Mouse (Mus musculus) G1E (cell line): ENCODE measurements around the gene Itih1. TPM values are rescaled to one million over a fixed set of nuclear protein-coding genes. Genes with fewer than 3 reads are reported as not detected.

Experiments
- ATAC-seq: 2 replicates; pipeline ENCODE4 v1.8.0; 2016; ENCODE audit warnings: mild to moderate bottlenecking; ENCODE audit not compliant: insufficient number of reproducible peaks, poor library complexity, low FRiP score, severe bottlenecking; ENCODE audit errors: extremely low read depth
- DNase-seq: peaks from one replicate; pipeline ENCODE4 v3.0.0; 2012; ENCODE audit warnings: low spot score
- H3K27me3 ChIP-seq: 2 replicates; pipeline ENCODE4 v1.6.1; 2012; ENCODE audit warnings: mild to moderate bottlenecking, low read length, inconsistent platforms; ENCODE audit not compliant: insufficient read depth
- H3K36me3 ChIP-seq: replicated peaks from 2 replicates; pipeline ENCODE3; 2012; ENCODE audit warnings: mild to moderate bottlenecking, inconsistent platforms
- H3K4me1 ChIP-seq: 2 replicates; pipeline ENCODE4 v1.6.1; 2012; ENCODE audit warnings: low read depth, low read length, inconsistent platforms, mixed read lengths; ENCODE audit not compliant: insufficient read depth
- H3K4me3 ChIP-seq: 2 replicates; pipeline ENCODE4 v1.5.1; 2012; ENCODE audit warnings: low read depth, mild to moderate bottlenecking, inconsistent platforms, low read length, moderate library complexity, mixed read lengths
- H3K9me3 ChIP-seq: replicated peaks from 2 replicates; pipeline ENCODE4 v1.6.1; 2012; ENCODE audit warnings: inconsistent platforms
- CTCF ChIP-seq: IDR thresholded peaks from 2 replicates; pipeline ENCODE4 v1.5.1; 2012; ENCODE audit warnings: low read depth, low read length, inconsistent platforms, mixed read lengths
- GATA1 ChIP-seq: IDR thresholded peaks from 2 replicates; pipeline ENCODE4 v1.6.1; 2012; ENCODE audit warnings: borderline replicate concordance, low read length, inconsistent platforms, mixed read lengths
- GATA2 ChIP-seq: IDR thresholded peaks from 2 replicates; pipeline ENCODE4 v1.6.1; 2012; ENCODE audit warnings: low read depth, low read length, inconsistent platforms, borderline replicate concordance
- POLR2AphosphoS5 ChIP-seq: IDR thresholded peaks from 2 replicates; pipeline ENCODE4 v1.6.1; 2012; ENCODE audit warnings: low read depth, low read length, inconsistent platforms; ENCODE audit not compliant: insufficient replicate concordance
- TAL1 ChIP-seq: conservative IDR thresholded peaks from 2 replicates; pipeline ENCODE4 v1.6.1; 2012; ENCODE audit warnings: low read depth, low read length, inconsistent platforms, mixed read lengths
- polyA plus RNA-seq: library from polyadenylated mRNA; stranded (reverse); fragments of >175 nt; gene quantifications from 2 replicates; pipeline ENCODE4 v1.2.3, GENCODE M21; 2012
- total RNA-seq, 2 experiments: library from RNA; stranded (forward) in 1 of 2; stranded (reverse) in 1 of 2; fragments of 200-1000 nt in 1 of 2; fragments of >200 nt in 1 of 2; fragmentation: Nextera tagmentation in 1 of 2; gene quantifications; 2 replicates each; pipeline ENCODE4 v1.2.3; 2014 to 2017

The Itih1 gene
- total and polyA plus RNA-seq, 3 experiments, result not detected

GRCm38 (mm10) chr14:30899972-30900371 is 43.1 kb downstream of the Itih1 start:
- Histone ChIP-seq H3K4me1 (no peaks in the 10 kb centered on the region; the same call in 1 of the 2 replicates), H3K9me3 (no peaks in the 10 kb centered on the region), H3K27me3 (peaks cover 47% of the 10 kb centered on the region), H3K36me3 (no peaks in the 10 kb centered on the region), H3K4me3 (no peak overlapping the region)
- no peak for ATAC-seq
- TF ChIP-seq CTCF, result no peak
- no peak for TF ChIP-seq GATA1
- TF ChIP-seq POLR2AphosphoS5, result no peak
- TF ChIP-seq GATA2, result no peak
- no peak for TF ChIP-seq TAL1
- no peak for DNase-seq

DNA sequence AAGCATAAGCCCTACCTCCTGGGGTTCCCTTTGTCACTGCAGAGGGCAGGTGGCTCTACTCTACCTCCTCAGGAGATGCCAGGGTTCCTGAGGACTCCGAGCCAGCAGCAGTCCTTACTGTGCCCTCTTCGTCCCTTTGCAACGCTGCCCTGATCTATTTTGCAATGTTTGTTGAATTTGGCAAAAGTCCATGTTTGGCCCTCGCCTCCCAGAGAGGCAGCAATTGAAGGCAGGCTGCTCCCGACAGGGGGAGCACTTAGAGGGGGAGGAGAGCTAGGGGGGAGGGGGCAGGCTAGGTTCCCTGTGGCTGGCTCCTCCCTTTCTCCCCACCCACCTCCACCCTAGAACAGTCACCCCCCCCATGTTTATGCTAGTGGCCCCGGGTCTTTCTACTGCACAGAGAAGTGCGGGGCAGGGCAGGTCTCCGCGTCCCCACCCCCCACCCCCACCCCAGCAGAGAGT is 54.8 kb downstream of the Itih1 start:
- TF ChIP-seq POLR2AphosphoS5 (no peak), GATA1 (no peak), TAL1 (no peak), CTCF (no peak), GATA2 (no peak)
- peaks cover 46% of the 10 kb centered on the region for H3K27me3 ChIP-seq
- no peaks in the 10 kb centered on the region for H3K9me3 ChIP-seq
- ATAC-seq (no peak), DNase-seq (no peak)
- peaks cover 10% of the 10 kb centered on the region for H3K4me1 ChIP-seq
- H3K36me3 ChIP-seq, result no peaks in the 10 kb centered on the region
- no peak overlapping the region; the same call in 1 of the 2 replicates for H3K4me3 ChIP-seq

DNA sequence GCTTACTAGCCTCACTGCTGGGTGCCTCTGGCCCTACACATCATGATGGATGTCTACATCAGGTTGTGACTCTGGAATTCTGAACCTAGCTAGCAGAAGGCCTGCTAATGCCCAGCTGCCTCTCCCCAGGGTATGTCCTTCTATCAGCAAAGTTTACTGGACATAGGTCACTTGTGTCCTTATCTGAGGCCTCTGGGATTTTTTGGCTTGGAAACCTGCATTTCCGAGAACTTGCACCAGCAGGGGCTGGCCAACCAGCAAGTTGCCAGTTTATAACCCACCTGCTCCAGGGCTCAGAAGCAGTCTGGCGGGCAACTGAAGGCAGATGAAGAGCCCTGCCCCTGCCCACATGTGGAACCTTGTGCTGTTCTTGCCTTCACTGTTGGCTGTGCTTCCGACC is 56.9 kb downstream of the Itih1 start, which contains the start of gene Itih4:
TSS of gene Itih4 (plus strand) at position 273 of the 400 bp plus-strand sequence.
- TF ChIP-seq POLR2AphosphoS5 (no peak), GATA2 (no peak), GATA1 (no peak), CTCF (no peak), TAL1 (no peak)
- no peak for DNase-seq
- H3K4me3 ChIP-seq, result no peak within 1 kb of the TSS

GRCm38 (mm10) chr14:30885298-30885697 is 57.8 kb downstream of the Itih1 start:
- no peak for TF ChIP-seq POLR2AphosphoS5
- TF ChIP-seq TAL1, result no peak
- no peak for TF ChIP-seq GATA2
- TF ChIP-seq GATA1, result no peak
- TF ChIP-seq CTCF, result no peak
- H3K9me3 ChIP-seq, result no peaks in the 10 kb centered on the region
- peaks cover 21% of the 10 kb centered on the region for H3K4me1 ChIP-seq
- ATAC-seq (no peak), DNase-seq (no peak)
- H3K4me3 ChIP-seq, result no peak overlapping the region
- peaks cover 38% of the 10 kb centered on the region for H3K27me3 ChIP-seq
- no peaks in the 10 kb centered on the region for H3K36me3 ChIP-seq

More for the DNA sequence above, 56.9 kb downstream of the Itih1 start, which contains the start of gene Itih4:
- Histone ChIP-seq H3K27me3 (peaks cover 41% of the 10 kb centered on the region), H3K36me3 (no peaks in the 10 kb centered on the region), H3K9me3 (no peaks in the 10 kb centered on the region), H3K4me1 (peaks cover 15% of the 10 kb centered on the region)
- ATAC-seq, result no peak

DNA sequence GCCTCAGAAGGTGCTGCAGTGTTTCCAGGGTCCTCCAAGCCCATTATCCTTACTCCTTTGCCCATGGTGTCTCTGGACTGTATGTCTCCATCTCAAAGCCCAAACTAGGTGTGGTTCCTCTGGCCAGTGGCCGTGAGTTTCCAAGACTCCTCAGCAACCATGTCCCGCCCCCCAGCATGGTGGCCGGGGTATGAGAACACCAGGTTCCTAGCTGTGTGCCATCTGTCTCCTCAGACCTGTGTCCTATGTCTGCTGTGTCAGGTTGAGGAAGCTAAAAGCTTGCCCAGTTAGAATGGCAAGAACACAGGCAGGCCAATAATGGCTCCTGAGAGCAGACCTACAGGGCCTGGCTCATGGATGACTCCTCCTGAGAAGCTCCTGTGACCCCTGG is 61.4 kb downstream of the Itih1 start:
- H3K36me3 ChIP-seq, result peaks cover 12% of the 10 kb centered on the region
- ATAC-seq (no peak), DNase-seq (no peak)
- peaks cover 17% of the 10 kb centered on the region for H3K27me3 ChIP-seq
- H3K4me1 ChIP-seq, result peaks cover 21% of the 10 kb centered on the region
- H3K4me3 ChIP-seq, result no peak overlapping the region
- TF ChIP-seq TAL1 (no peak), POLR2AphosphoS5 (no peak), CTCF (no peak), GATA2 (no peak), GATA1 (no peak)
- no peaks in the 10 kb centered on the region for H3K9me3 ChIP-seq

DNA sequence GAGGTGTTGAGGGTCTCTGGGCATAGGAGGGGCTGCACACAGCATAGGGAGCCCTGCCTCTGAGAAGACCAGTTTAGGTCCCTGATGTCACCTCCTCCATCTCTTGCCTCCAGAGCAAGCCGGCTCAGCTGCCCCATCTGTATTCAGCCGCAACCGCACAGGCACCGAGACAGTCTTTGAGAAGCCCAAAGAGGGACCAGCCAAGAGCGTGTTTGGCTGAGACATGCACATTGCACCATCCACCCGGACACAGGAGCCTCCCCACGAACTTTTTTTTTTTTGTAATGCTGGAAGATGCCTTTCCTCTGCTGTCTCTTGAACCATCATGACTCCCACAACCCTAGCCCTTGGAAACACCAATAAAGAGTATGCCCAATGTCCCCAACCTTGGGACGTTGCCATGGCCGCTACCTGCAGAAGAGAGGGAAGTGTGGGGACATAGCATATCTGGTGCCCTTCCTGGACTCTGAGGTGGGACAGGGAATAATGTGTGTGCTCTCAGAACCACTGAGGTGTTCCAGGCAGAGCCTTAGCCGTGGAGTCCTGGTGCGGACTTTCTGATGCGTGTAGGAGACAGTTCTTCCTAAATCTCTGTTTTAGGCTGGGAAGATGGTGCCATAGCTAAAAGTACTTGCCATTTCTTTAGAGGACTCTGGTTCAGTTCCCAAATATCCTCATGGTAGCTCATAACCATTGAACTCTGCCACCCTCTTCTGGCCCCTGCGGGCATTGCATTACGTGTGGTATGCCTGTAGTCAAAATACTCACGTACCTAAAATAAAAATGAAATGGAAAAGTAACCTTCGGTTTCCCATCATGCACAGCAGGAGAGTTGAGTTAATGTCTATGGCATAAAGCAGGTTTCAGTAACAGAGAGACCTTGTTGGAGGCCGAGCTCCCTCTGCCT is 62.0 kb downstream of the Itih1 start:
- ATAC-seq (no peak), DNase-seq (peak; percentile 40)
- no peak overlapping the region for H3K4me3 ChIP-seq
- H3K27me3 ChIP-seq, result peaks cover 11% of the 10 kb centered on the region
- no peaks in the 10 kb centered on the region for H3K9me3 ChIP-seq
- H3K36me3 ChIP-seq, result peaks cover 18% of the 10 kb centered on the region
- TF ChIP-seq TAL1, result no peak
- peak; percentile 58; the same call in 1 of the 2 replicates for TF ChIP-seq CTCF
- H3K4me1 ChIP-seq, result peaks cover 27% of the 10 kb centered on the region

DNA sequence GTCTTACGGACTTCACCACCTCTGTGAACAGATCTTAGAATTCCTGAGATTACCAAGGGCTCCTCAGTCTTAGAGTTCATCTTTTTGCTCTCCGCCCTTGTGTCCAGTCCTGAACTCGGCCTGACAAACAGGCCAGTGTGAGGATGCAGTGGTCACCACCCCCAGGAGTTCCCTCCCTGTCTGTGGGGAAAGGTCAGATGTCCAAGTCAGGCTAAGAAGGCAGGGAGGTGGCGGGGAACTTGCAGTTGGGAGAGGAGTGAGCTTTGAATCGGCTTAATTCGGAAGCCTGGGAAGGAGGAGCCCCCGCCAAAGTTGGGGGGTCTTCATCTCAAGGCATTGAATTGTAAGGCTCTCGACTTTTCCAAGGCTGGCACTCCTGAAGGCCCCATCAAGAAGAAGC is 62.8 kb downstream of the Itih1 start:
- DNase-seq (no peak), ATAC-seq (no peak)
- peaks cover 11% of the 10 kb centered on the region for H3K27me3 ChIP-seq
- no peak overlapping the region for H3K4me3 ChIP-seq
- no peaks in the 10 kb centered on the region for H3K9me3 ChIP-seq
- TF ChIP-seq TAL1 (no peak), CTCF (no peak), GATA1 (no peak), GATA2 (no peak), POLR2AphosphoS5 (no peak)
- peaks cover 36% of the 10 kb centered on the region for H3K4me1 ChIP-seq
- peaks cover 23% of the 10 kb centered on the region for H3K36me3 ChIP-seq
